Mouse (Mus musculus): ENCODE measurements at regions not wholly inside any gene's neighbourhood (a gene's known extent, or its start where the extent isn't known, plus 50 kb on each side); places are given as distances from the start of the nearest gene placed in this dataset.

DNA sequence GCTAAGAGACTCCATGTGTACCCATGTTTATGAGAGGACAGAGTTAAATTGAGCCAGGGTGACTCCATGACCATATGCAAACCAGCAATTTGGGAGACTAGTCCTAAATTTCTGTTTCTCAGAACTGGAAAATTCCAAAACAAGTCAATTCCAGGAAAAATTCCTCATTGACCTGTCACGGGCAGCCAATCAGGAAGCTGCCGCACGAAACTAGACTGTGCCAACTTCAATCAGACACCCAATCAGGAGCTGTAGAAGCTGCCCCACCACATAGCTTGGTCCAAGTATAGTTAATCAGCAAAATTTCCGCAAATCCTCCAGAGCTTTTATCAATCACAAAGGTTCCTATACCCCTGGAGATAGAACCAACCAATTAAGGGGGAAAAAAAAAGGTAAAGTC, 331.5 kb upstream of the Tmem229a start:
- TF ChIP-seq MAX (IDR thresholded peaks at IDR 0.05; ENCODE audit: low read length), result no peak
- no peak for TF ChIP-seq CTCF (conservative IDR thresholded peaks at IDR 0.05 in 1 of 2, IDR thresholded peaks at IDR 0.05 in 1 of 2; ENCODE audit: low read depth in 2 of 2, low read length in 2 of 2)
- no peak for TF ChIP-seq JUND (conservative IDR thresholded peaks at IDR 0.05; ENCODE audit: low read depth, low read length)
- TF ChIP-seq POLR2A (IDR thresholded peaks at IDR 0.05; ENCODE audit: low read depth, low read length), result no peak
- no peak for TF ChIP-seq EP300 (IDR thresholded peaks at IDR 0.05; ENCODE audit: low read length)
- TF ChIP-seq GABPA (IDR thresholded peaks at IDR 0.05; ENCODE audit: insufficient replicate concordance, low read depth, low read length), result no peak
- no peak for TF ChIP-seq USF1 (IDR thresholded peaks at IDR 0.05; ENCODE audit: low read depth, low read length)
- no peak for TF ChIP-seq POLR2AphosphoS2 (IDR thresholded peaks at IDR 0.05; ENCODE audit: low read depth, low read length)
- no peak for TF ChIP-seq UBTF (IDR thresholded peaks at IDR 0.05; ENCODE audit: low read depth, low read length)
- no peak for TF ChIP-seq ELF1 (IDR thresholded peaks at IDR 0.05; ENCODE audit: low read depth, low read length)
- no peak for TF ChIP-seq TCF12 (IDR thresholded peaks at IDR 0.05; ENCODE audit: low read depth, low read length)
